Mouse (Mus musculus) liver, adult 2 months (tissue): Measurements from ENCODE around the gene Arih1.

ENCODE experiments used
- CTCF ChIP-seq: fragments of 200-500 bp; IDR thresholded peaks from 2 replicates; pipeline ENCODE4 v1.5.1; 2011; ENCODE audit warnings: low read depth, low read length, control low read depth
- POLR2A ChIP-seq: fragments of 200-500 bp; IDR thresholded peaks from 2 replicates; pipeline ENCODE4 v1.6.1; 2011; ENCODE audit warnings: low read length, control low read depth; ENCODE audit not compliant: insufficient read depth; ENCODE audit errors: extremely low read depth

- no peak for TF ChIP-seq CTCF
- TF ChIP-seq POLR2A = no peak
Observed at GRCm38 (mm10) chr9:59455404-59456068, 30.9 kb downstream of the Arih1 start.
